Mouse (Mus musculus): ENCODE results near the gene Lnpk. TPM values are rescaled to one million over a fixed set of nuclear protein-coding genes. Genes with fewer than 3 reads are reported as not detected.

Gene Lnpk
- polyA plus RNA-seq, 1 experiment from 2014 or later: 17.1 TPM

Other genes starting within 250 kb of the Lnpk start
- gene Evx2, start 80.1 kb upstream of the Lnpk start, polyA plus RNA-seq (2015; fragmentation: Nextera tagmentation; extraction: Ambion mirVana): not detected in 2 replicates
- gene Hoxd13, start 88.9 kb upstream of the Lnpk start, polyA plus RNA-seq (2015; fragmentation: Nextera tagmentation; extraction: Ambion mirVana): not detected in 2 replicates
- gene Hoxd12, start 95.6 kb upstream of the Lnpk start, polyA plus RNA-seq (2015; fragmentation: Nextera tagmentation; extraction: Ambion mirVana): not detected in 2 replicates
- not detected in 2 replicates for gene Hoxd11, start 100.1 kb upstream of the Lnpk start, polyA plus RNA-seq (2015; fragmentation: Nextera tagmentation; extraction: Ambion mirVana)
- gene Hoxd10, start 112.5 kb upstream of the Lnpk start, polyA plus RNA-seq (2015; fragmentation: Nextera tagmentation; extraction: Ambion mirVana): not detected in 2 replicates
- 0.11 and 0.21 TPM in 2 replicates for gene Hoxd9, start 118.3 kb upstream of the Lnpk start, polyA plus RNA-seq (2015; fragmentation: Nextera tagmentation; extraction: Ambion mirVana)
- gene Hoxd8, start 125.2 kb upstream of the Lnpk start, polyA plus RNA-seq (2015; fragmentation: Nextera tagmentation; extraction: Ambion mirVana): 0.26 and 0.42 TPM in 2 replicates
- 0.44 and 0.66 TPM in 2 replicates for gene Hoxd3, start 132.5 kb upstream of the Lnpk start, polyA plus RNA-seq (2015; fragmentation: Nextera tagmentation; extraction: Ambion mirVana)
- 0.18 TPM in 1 of 2 replicates, not detected in the other for gene Hoxd4, start 132.5 kb upstream of the Lnpk start, polyA plus RNA-seq (2015; fragmentation: Nextera tagmentation; extraction: Ambion mirVana)
- gene Gm28230, start 147.3 kb upstream of the Lnpk start, polyA plus RNA-seq (2015; fragmentation: Nextera tagmentation; extraction: Ambion mirVana): not detected in 2 replicates
- gene Hoxd1, start 183.5 kb upstream of the Lnpk start, polyA plus RNA-seq (2015; fragmentation: Nextera tagmentation; extraction: Ambion mirVana): not detected in 2 replicates
- 147 and 154 TPM in 2 replicates for gene Mtx2, start 246.4 kb upstream of the Lnpk start, polyA plus RNA-seq (2015; fragmentation: Nextera tagmentation; extraction: Ambion mirVana)

All from heart, embryonic 16.5 days (tissue).